Mouse (Mus musculus): ENCODE results near the gene Cmss1.

Cmss1 gene

DNA sequence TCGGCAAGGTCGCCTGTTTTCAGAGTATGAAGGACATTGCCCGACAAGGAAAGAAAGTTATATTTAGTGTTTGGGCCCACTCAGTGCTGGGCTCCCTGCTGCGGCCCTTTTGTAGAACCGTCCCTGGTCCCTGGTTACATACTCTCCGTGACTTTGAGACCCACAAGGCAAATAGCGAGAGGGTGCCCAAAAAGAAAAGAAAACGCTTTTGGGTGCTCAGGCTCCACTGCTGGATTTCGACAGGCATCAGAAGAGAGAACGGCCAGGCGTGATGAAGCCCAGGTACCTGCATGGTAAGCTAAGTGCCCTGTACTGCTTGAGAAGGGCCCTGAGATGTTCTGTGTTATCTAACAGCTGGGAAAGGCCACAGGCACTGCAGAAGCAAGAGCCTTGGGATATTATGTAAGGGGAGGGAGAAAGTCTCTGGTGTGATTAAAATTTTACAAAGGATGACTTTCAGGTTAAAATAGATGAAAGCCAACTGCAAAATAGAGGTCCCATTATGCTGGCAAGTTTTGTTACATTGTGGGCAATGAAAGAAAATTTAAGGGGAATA is 253.4 kb downstream of the Cmss1 start:
- CTCF ChIA-PET = no interaction called here

- CTCF ChIA-PET = interaction anchor here (0.6 kb wide), 1 partner anchor 121 kb away, joined by 11 read pairs; no protein-coding TSS in a partner anchor
These were observed 253.9 kb downstream of the Cmss1 start, which contains the start of gene Filip1l for GRCm38 (mm10) chr16:57352751-57353150. TSS of gene Filip1l (plus strand) at chr16:57353093.

- CTCF ChIA-PET = interaction anchor here (0.8 kb wide), 1 partner anchor 9 kb away, joined by 3 read pairs; no protein-coding TSS in a partner anchor
These were observed 257.0 kb downstream of the Cmss1 start for GRCm38 (mm10) chr16:57349689-57350088.

DNA sequence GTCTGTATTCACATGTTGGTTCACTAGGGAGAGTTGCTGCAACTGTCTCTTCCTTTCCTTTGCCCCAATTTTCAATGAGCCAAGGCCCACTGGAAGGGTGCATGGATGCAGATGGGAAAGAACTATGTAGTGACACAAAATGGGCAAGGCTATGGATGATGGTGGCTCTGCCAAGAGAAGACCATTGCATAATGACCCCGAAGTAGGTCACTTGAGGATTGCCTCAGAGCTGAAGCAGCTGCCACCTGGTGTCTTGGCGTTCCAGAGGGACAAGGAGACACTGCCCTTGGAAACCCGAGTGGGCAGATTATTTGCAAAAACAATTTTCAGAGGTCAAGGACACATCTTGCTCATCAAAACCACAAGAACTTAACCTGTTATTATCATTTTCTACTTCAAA is 257.6 kb downstream of the Cmss1 start:
- CTCF ChIA-PET = interaction anchor here (0.8 kb wide), 1 partner anchor 8 kb away, joined by 3 read pairs; no protein-coding TSS in a partner anchor

- CTCF ChIA-PET = no interaction called here
These were observed 260.4 kb downstream of the Cmss1 start for GRCm38 (mm10) chr16:57346258-57346657.

GRCm38 (mm10) chr16:57340613-57340898 is 266.1 kb downstream of the Cmss1 start:
- CTCF ChIA-PET = interaction anchor here (1.0 kb wide), 1 partner anchor 9 kb away, joined by 3 read pairs; no protein-coding TSS in a partner anchor

- CTCF ChIA-PET = interaction anchor here (1.0 kb wide), 1 partner anchor 9 kb away, joined by 3 read pairs; no protein-coding TSS in a partner anchor
These were observed 266.7 kb downstream of the Cmss1 start for GRCm38 (mm10) chr16:57339765-57340612.

- CTCF ChIA-PET = interaction anchor here (1.2 kb wide), 1 partner anchor 87 kb away, joined by 3 read pairs; no protein-coding TSS in a partner anchor
These were observed 269.8 kb downstream of the Cmss1 start for GRCm38 (mm10) chr16:57336770-57337423.

DNA sequence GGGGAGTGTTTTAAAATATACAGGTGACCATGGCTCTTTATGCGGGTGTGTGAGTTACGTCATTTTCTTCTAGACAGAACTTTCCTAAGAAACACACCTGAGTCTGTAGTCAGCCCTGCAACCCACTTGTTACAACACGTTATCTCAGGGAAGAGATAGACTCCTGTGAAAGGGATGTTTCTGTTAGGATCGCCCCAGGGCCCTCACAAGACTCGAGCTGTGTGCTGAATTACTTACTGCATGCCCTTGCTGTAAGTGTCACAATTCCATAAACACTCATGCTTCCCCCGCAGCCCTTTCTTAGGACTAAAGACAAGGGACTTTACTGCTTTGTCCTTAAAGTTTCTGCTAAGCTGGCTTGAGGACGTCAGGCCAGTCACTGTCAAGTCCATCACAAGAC is 274.4 kb downstream of the Cmss1 start:
- CTCF ChIA-PET = no interaction called here

- CTCF ChIA-PET = interaction anchor here (0.5 to 1.2 kb wide), 3 partner anchors 68 to 1466 kb away, joined by 3 to 21 read pairs (median 5); no protein-coding TSS in a partner anchor
These were observed 276.6 kb downstream of the Cmss1 start for GRCm38 (mm10) chr16:57330111-57330510.

DNA sequence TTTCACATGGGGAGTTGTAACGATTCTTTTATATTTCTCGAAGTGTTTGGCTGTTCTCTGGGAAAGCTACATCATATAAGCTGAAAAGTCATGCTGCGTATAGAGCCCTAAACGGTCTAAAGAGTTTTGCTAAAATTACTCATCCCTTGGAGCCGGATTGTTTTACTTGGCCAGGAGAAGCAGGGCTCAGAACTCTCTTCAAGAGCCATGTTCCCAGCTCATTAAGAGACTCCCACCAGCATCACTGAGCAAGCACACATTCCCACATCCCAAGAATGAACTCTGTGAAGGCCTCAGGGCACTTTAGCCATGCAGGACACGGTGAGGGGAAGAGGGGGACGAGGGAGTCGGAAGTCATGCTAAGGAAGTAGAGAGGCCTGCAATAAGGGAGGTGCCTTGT is 277.6 kb downstream of the Cmss1 start:
- CTCF ChIA-PET = no interaction called here

GRCm38 (mm10) chr16:57326996-57327395 is 279.7 kb downstream of the Cmss1 start:
- CTCF ChIA-PET = no interaction called here

GRCm38 (mm10) chr16:57319284-57320124 is 287.2 kb downstream of the Cmss1 start:
- CTCF ChIA-PET = no interaction called here

GRCm38 (mm10) chr16:57318637-57319125 is 288.0 kb downstream of the Cmss1 start:
- CTCF ChIA-PET = no interaction called here

DNA sequence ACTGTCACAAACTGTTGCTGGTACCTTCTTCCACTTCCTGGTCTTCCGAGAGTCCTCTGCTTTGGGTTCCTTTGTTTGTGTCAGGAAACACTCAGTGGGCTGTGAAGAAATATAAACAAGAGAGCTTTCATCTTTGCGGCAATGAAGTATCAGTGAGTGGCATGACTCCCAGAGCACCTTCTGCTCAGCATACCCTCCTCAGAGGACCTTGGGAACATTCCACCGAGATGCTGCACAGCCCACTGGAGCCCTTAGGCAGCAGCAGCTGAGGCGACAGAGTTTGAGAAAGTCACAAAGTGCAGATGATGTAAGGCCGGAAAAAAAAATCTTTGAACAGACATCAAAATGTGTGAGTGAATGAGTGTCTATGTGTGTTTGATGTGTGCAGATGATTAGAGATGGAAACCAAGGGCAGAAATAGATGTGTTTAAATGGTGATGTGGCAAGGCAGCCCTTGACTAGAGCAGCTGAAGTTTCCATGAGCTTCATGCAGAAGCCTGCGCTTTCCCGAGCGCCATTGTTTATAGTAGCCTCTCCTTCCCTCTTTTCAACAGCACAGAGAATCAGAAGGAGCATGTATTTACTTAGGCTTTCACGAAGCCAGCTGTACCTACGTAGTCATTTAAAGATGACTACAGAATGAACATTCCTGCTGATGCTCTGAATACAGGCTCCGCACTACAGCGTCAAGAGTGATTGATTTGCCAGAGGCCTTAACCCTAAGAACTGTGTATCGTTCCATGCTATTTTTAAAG is 288.6 kb downstream of the Cmss1 start:
- CTCF ChIA-PET = interaction anchor here (0.6 kb wide), 1 partner anchor 132 kb away, joined by 6 read pairs; no protein-coding TSS in a partner anchor

- CTCF ChIA-PET = interaction anchor here (0.6 kb wide), 1 partner anchor 131 kb away, joined by 6 read pairs; no protein-coding TSS in a partner anchor
These were observed 289.5 kb downstream of the Cmss1 start for GRCm38 (mm10) chr16:57317127-57317526.

DNA sequence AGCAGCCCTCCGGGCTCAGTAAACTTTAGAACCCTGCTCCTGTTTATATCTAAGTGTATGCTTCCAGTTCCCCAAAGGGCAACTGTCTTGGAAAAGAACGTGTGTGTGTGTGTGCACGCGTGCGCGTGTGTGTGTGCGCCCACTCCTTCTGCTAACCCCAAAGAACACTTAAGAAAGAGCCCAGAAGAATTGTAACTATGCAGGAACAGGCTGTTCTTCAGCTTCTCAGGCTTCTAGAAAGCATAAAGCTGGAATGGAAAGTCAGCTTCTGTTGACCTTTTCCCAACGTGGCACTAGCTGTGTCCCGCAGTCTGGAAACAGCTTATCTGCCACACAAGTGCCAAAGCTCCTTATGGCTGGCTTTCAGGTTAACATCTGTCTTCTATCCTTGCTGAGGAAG is 291.6 kb downstream of the Cmss1 start:
- CTCF ChIA-PET = no interaction called here

- CTCF ChIA-PET = no interaction called here
These were observed 292.4 kb downstream of the Cmss1 start for GRCm38 (mm10) chr16:57314236-57314635.

GRCm38 (mm10) chr16:57313487-57313886 is 293.2 kb downstream of the Cmss1 start:
- CTCF ChIA-PET = no interaction called here

GRCm38 (mm10) chr16:57312130-57312529 is 294.5 kb downstream of the Cmss1 start:
- CTCF ChIA-PET = no interaction called here

GRCm38 (mm10) chr16:57305463-57305862 is 301.2 kb downstream of the Cmss1 start:
- CTCF ChIA-PET = no interaction called here

Measured in spleen, embryonic (tissue).